Mouse (Mus musculus) megakaryocyte, embryonic 14.5 days (primary cell): ENCODE measurements around the gene Gas2l3.

Experiments used
- FLI1 ChIP-seq: IDR thresholded peaks from 2 replicates; pipeline ENCODE4 v1.6.1; 2012; ENCODE audit warnings: low read length, inconsistent platforms, mixed read lengths
- GATA1 ChIP-seq: IDR thresholded peaks from 3 replicates; pipeline ENCODE4 v1.6.1; 2012; ENCODE audit warnings: mixed read lengths, low read length, inconsistent platforms, borderline replicate concordance

DNA sequence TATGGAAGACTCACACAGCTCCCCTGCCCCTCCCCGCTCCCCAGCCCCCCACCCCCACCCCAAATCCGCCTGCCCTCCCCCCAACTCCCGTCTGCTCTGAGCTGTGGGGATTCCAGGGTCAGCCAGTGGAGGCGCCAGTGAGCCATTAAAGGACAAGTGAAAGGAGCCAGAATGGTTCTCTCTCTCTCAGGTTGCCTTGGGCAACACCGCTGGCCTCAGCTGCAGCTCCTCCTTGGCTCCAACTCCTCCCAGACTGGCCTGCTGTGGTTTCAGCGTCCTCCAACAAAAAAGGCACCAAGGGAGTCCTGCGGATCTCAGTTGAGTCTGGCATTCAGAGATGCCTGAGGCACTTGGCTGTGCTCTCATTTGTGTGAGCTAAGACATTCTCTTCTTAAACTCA is 47.9 kb downstream of the Gas2l3 start:
- TF ChIP-seq GATA1 (no peak), FLI1 (no peak)
